Mouse (Mus musculus): ENCODE data around the gene Dydc2.

The Dydc2 gene

DNA sequence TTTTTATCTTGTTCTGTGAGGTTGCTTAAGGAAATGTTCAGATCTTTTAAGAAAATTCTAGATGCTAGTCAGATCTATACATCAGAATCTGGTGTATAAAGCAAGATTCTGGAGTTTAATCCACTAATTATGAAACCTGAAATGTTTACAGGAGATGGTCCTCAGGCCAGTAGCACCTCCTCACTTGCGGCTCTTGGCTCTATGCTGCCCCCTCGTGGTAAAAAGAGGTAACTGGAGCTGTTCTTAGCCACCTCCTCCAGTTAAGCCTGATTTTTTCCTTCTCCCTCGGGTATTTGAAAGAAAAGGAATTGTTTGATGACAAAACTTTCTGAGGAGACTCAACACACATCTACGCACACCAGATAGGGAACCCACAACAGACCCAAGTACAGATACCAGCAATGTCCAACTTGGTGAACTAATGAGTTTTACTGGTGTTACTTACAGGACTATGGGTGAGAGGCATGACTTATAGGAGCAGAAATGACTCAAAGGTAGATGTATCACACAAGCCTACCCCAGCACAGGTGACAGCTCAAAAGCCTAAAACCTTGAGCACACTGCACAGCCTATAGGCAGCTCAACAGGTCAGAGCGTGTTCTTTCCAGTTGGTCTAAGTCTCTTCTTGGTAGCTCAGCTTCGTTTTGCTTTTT, 33.7 kb downstream of the Dydc2 start:
- peak; percentile 60 for DNase-seq (ENCODE audit: low spot score)

DNA sequence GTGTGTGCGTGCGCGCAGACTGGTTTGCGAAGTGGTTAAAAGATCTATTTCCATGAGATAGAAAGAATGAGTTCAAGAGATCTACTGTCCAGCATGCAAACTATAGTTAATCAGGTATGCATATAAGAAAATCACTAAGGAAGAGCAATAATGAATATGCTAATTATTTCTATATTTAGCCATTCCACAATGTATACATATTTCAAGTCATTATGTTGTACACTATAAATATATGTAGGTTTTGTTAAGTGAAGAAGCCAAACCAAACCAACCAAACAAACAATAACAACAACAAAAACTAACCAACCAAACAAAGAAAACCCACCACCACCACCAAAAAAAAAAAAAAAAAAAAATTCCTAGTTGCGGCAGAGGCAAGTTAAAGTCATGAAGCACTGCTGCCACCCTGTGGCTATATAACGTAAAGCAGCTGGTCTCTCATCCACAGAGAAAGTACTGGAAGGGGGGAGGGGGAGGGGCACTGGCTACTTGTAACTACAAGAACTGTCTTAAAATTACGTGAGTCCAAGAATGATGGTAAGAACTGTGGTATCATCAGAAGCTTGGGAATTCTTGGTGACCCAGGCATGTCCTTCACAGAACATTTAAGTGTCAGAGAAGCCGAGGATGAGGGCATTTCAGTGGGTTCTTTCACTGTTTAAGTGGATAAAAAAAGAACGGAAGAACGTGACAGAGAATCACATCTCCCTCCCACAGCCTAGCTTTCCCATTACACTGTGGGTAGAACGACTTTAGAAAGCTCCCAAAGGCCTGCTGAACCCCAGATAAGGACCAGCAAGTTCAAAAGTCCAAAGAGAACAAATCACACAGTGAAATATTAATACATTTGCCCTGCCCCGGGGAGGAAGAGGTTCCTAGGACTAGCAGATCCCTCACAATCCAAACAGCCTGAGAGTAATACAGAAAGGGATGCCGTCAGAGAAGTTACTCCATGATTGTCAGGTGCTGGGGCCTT, 35.6 kb downstream of the Dydc2 start:
- DNase-seq (ENCODE audit: low spot score), result peak; percentile 71

DNA sequence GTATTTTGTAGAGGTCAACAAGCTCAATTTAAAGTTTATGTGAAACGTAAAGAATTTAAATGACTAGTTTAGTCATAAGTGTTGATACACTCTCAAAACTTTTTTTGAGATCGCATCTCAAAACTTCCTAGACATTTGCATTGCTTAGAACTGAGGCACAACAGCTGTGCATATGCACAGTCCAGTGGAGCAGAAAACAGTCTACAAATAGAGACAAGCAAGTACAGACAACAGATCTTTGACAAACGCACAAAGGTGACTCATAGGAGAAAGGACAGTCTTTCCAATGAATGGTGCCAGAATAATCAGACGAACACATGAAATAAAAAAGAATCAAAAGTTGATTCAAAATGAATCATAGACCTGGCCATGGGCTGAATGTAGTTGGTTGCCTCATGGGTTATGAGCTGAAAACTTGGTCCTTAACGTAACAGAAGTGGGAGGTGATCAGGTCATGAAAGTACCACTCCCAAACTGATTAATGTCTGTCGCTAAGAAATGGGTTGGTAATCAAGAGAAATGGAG, 38.0 kb downstream of the Dydc2 start:
- no peak for DNase-seq (ENCODE audit: low spot score)

DNA sequence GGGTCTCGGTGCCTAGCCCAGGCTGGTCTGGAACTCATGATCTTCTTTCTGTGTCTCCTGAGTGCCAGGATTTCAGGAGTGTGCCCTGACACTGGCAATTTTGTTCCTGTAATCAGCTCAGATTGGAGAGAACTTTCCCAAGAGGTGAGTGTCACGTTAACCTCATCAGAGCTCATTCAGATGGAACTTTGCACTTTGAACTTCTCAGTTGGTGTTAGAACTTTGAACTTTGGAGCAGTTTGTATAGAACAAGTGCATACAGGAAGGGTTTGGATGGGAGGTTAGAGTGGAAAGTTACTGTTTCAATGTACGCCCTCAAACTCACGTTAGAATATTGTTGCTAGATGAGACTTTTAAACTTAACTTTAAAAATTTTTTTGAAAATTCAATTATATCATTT, 39.7 kb downstream of the Dydc2 start:
- no peak for DNase-seq (ENCODE audit: low spot score)

DNA sequence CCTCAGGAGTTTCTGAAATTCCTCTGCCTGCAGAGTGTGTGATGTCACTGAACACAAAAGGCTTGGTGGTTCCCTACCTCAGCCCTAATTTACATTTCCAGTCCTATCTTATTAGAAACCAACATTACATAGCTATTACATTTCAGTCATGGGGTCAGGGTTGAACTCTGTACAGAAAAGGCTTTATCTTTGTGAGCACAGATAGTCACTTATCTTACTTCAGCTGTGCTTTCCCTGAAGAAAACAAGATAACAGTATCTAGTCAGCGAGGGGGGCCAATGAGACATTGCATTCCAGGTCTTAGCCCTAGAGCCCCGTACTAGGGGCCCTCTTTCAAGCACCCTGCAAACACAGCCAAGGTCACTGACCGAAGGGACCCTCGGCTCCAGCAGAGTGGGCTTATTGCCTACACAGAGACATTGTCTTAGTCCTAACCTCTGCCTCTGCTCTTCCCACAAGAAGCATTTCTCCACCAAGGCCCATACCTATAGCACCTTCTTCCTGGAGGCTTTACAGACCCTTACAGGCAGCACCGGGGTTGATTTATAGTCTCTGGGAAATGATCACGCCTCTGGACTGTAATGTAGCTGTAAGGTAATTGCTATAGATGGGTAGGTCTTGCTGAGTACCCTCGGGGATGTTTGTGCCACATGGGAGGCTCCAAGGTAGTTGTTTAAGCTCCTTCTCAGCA, 43.3 kb downstream of the Dydc2 start:
- DNase-seq (ENCODE audit: low spot score), result no peak

DNA sequence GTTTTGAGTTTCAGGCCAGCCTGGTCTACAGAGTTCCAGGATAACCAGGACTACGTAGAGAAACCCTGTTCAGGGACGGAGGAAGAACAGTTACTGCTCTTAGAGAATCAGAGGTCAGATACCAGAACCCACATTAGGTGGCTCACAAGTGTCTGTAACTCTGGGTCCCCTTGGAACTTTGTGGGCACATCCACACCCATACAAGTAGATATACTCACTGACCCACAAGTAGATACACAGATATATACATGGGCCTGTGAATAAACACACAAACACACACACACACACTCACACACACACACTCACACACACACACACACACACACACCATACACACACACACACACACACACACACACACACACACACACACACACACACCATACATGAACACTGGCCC, 43.9 kb downstream of the Dydc2 start:
- DNase-seq (ENCODE audit: low spot score), result no peak

DNA sequence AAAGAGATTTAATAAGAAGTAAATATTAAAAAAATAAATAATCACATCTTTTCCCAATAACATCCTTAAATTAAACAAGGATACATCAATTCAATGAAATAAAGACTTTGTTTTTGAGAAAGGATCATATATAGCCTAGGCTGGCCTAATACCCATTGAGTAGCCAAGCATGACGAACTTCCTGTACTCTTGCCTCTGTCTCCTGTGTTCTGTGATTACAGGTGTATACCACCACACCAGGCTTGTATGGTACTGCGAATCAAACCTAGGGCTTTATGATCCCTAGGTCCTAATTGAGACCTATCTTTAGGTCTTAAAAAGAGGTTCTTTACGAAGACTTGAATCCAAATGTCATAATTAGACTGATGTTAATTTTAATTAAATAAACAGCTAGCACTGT, 47.8 kb downstream of the Dydc2 start:
- no peak for DNase-seq (ENCODE audit: low spot score)

DNA sequence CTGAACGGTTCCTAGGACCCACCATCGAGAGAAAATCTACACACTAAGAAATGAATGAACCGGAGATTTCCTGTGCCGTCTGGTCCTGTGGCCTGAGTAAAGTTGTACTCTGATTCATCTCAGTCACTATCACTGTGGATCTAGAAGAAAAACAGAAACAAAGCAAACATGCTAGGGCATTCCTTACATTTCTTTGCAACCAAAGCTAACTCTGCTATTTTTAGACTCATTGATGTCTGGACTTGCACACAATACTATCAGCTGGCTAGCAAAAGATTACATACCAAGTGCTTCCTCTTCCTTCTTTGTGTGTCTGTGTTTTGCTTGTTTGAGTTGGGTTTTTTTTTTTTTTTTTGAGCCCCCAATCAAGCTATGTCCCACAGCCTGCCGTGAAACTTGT, 51.5 kb downstream of the Dydc2 start:
- no peak for DNase-seq (ENCODE audit: low spot score)

DNA sequence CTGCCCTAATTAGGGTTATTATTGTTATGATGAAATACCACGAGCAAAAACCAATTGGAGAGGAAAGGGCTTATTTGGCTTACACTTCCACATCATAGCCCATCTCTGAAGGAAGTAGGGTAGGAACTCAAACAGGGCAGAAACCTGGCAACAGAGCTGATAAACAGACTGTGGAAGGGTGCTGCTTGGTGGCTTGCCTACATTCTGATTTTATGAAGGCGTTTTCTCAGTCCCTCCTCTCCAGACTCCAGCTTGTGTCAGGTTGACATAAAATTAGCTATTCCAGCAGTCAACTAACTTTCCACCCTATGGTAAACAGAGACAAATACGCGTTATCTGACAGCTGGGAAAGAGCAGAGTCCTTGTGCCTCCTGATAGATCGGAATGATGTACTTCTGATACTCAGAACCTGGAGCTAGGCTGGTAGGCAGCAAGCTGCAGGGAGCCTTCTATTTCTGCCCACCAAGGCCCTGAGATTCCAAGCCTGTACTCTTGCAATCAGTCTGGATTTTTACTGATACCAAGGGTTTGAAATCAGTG, 54.2 kb downstream of the Dydc2 start:
- DNase-seq (ENCODE audit: low spot score), result no peak

DNA sequence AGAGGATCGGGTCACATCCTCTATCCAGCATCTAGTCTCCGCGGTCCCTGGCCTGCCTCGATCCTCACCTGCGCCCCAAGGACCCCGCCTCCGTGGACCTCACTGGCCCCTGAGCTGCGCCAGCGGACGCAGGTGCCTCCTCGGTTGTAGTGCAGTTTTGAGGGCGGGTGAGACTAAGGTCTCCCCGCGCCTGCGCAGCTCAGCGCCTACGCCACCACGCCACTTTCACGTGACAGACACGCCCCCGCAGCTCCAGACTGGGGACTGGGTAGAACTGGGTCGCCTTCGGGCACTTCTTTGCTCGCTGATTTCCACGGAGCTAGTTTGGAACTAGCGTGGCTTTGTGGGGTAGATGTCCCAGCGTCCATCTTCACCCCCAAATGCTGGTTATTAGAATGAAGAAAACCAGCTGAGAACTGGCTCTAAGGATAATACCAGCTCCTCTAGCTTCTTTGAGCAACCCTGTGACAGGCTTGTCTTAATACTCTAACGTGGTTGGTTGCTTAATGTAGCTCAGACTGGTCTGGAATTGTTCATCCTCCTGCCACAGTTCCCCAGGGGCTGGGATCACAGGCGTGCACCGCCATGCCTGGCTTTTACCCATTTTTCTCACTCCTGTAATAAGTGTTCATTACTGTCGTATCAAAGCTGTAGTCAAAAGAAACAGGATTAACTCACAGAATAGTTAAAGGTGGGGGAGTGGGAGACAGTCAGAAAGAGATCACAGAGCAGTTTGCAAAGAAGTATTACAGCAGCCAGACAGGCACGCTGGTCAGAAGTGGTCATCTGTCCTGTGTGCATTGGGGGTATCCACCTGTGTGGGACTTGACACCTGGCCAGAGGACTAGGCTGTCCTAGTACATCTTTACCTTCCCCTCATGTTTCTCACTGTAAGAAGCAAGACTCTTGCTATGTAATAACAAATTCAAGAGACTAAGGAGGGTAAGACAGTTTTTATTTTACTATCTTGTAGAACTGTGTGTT, 55.1 kb downstream of the Dydc2 start, which contains the start of gene Fam213a:
TSS of gene Fam213a (minus strand) at position 159 of the 984 bp plus-strand sequence.
- DNase-seq (ENCODE audit: low spot score), result peak; percentile 77

DNA sequence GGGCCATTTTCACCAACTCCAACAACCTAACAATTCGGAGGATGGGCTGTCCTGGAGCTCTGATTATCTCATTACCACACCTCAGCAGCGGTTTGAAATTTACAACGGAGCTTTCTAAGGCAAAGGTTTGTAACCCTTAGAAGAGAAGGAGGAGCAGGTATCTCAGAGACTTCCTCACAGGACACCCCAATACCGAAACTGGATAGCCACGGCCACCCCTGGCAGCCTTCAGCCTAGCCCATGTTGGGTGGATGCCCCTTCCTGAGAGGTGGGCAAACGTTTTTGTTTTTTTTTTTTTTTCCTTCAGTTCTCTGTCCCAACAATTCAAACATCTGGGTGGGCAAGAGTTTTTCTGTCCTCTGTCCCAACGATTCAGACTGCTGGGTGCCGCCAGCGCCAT, 55.9 kb downstream of the Dydc2 start:
- no peak for DNase-seq (ENCODE audit: low spot score)

DNA sequence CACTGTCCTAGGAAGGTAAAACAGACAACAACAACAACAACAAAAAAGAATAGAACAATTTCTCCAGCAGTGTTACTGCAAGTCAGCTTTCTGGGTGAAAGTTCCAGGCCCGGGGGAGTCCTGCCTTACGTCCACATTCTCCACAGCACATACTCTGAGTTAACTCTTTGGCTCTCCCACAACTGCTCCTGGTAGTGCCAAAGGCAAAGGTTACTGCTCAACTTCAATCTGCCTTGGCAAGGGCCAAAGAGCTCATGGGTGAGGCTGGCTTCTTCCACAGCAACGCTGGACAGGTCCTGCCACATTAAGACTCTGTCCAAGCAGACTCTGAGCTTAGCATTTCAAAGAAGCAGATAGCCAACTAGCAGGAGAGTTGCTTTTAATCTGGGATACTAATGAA, 57.1 kb downstream of the Dydc2 start:
- DNase-seq (ENCODE audit: low spot score), result no peak

DNA sequence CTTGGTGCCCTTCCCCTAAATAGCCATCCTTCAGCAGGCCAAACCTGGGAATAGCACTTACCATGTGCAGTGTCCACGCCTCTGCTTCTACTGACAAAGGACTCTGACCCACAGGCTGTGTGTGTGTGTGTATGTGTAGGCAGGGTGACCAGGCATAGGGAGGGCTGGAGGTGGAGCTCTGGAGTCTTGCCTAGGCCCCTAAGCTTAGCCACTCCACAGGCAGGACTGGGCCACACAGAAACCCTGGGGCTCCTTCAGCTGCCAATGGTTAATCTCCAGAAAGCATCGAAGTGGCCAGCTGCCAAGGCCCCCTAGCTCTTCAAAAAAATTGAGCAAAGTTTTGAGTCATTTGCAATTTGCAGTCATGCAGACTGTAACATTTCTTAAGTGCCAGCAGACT, 60.9 kb downstream of the Dydc2 start:
- no peak for DNase-seq (ENCODE audit: low spot score)

DNA sequence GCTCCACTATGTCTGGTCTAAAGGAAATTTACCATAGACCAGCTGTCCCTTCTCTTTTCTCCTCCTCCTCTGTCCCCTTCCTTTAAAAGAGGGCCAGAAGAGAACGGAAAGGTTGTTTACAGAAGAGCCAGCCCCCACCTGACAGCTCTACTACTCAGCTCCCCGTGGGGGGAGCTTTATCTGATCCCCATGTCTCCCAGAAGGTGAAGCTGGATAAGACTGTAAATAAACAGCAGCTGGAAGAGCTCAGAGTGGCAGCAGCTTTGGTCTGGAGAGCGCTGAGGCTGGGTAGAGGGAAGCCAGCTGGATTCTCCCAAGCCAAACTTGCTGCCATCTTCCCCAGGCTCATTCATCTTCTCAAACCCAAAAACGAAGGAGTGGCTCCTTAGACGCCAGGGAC, 61.4 kb downstream of the Dydc2 start:
- no peak for DNase-seq (ENCODE audit: low spot score)

DNA sequence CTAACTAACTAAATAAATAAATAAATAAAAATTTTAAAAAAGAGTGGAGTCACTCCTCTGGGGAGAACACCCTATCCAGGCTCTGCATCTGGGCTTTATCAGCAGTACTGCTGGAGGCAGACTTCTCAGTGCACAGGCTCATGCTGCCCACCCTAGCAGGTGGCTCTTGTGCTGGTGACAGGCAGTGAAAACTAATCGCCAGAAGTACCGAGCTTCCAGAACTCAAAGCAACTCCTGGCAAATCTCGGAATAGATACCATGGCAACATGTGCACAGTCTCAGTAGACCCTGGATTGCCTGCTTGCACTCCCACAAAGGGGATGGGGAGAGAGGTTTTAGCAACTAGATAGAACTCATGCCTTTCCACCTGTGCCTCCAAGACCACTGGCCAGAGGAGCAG, 62.1 kb downstream of the Dydc2 start:
- no peak for DNase-seq (ENCODE audit: low spot score)

DNA sequence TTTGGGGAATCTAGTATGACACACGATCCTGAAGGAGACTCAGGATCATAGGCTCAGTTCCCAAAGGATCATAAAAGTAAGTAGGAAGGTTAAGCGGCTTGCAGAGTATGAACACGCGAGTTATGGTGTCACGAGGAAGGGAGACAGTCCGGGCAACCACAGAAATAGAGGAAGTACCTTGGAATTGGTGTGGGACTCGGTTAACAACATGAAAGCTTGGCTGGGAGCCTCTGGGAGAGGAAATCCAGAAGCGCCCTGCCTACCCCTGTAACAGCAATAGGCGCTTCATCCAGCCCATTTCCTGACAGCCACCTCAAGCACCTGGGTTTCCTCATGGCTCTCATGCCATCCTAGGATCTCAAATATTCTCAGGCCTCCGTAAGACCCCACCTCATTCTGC, 62.7 kb downstream of the Dydc2 start:
- DNase-seq (ENCODE audit: low spot score), result no peak

DNA sequence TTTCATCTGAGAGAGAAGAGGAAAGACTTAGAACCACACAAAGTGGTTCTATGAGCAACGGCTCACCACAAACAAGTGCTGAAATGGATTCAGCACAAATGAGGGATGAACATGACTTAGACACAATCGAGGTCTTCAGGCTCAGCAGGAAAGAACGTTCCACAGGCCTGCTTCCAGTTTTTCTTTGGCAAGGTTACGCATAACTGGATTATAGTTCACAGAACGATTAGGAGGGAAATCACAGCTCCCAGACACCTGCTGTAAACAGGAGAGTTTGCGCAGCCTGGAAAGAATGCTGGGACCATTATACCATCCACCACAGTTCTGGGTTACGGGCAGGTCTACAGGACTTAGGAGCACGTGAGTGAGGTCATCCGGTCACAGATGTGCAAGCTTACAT, 63.3 kb downstream of the Dydc2 start:
- no peak for DNase-seq (ENCODE audit: low spot score)

DNA sequence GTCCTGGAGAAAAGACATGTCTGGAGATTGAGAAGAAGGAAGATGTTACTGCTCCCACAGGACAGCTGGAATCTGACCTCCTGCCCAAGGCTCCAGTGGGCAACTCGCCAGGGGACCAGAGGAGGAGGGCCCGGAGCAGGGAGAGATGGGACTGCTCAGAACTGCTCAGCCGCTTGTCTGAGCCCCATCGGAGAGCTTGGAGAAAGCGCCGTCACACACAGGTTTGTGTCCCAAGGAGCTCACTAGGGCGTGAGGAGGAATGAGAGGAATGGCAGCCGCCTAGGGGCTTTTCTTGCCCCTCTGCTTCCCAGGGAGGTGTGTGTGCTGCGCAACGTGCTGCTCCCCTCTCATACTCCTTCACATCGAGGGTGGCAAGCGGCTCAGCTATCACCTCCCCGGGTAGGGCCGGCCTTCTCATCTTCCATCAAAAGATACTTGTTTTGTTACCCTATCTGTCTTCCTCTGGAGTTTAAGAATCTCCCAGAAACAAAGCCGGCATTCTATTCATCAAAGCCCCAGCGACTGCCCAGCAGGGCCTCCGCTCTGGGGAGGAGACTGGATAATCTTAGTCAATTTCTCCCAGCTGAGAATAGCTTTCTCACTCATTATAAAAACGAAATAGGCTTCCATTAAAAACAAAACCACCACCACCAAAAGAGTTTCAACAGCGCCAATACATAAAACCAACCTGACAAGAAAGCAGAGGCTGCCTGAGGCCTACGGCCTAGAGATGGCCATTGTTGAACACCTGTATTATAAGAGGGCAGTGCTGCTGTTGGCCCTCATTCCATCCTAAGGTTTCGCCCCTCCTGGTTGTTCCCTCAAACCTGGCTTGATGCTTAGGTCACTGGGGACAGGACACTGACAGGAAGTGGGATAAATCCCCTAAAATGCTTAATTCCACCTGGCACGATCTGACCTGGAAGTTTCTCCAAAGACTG, 64.5 kb downstream of the Dydc2 start:
- peak; percentile 56 for DNase-seq (ENCODE audit: low spot score)

DNA sequence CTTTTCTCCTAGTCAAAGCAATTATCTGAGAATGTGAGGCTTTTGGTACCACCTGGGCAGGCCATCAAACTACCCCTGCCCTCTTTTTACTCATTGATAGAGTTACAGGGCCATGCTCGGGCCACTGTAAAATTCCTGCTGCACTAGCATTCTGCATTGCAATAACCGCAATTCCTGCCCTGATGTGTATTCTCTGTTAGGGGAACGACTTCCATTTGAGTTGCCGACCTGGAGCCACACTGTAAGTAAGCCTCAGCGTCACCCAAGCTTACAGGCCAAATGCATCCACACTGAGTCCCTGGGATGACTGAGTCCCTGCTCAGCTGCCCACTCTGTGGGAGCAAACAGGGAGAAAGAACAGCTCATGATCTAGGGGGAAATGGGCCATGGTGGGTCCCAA, 67.4 kb downstream of the Dydc2 start:
- no peak for DNase-seq (ENCODE audit: low spot score)

DNA sequence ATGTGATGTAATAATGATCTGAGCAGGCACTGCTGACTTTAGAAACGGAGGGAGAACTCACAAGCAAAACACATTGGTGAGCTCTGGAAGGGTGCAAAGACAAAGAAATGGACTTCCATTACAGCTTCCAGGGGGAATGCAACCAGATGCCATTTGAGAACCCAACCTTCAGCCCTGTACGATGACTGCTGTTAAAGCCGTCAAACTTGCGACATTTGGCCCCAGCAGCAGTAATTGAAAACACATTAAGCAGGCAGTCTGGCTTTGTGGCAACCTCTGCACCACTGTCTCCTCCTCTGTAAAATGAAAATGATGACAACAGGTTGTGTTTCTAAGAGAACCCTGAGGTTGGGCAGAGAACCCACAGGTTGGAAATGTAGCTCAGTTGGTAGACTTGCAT, 68.2 kb downstream of the Dydc2 start:
- DNase-seq (ENCODE audit: low spot score), result no peak
